Mouse (Mus musculus) kidney, postnatal 25 days (tissue): ENCODE data around the gene Rpl31.

Experiments
- DNase-seq, 2 experiments: peaks; one replicate each; pipeline ENCODE4 v3.0.0; 2021; ENCODE audit warnings: mixed read lengths in 2 of 2

Rpl31 gene

DNA sequence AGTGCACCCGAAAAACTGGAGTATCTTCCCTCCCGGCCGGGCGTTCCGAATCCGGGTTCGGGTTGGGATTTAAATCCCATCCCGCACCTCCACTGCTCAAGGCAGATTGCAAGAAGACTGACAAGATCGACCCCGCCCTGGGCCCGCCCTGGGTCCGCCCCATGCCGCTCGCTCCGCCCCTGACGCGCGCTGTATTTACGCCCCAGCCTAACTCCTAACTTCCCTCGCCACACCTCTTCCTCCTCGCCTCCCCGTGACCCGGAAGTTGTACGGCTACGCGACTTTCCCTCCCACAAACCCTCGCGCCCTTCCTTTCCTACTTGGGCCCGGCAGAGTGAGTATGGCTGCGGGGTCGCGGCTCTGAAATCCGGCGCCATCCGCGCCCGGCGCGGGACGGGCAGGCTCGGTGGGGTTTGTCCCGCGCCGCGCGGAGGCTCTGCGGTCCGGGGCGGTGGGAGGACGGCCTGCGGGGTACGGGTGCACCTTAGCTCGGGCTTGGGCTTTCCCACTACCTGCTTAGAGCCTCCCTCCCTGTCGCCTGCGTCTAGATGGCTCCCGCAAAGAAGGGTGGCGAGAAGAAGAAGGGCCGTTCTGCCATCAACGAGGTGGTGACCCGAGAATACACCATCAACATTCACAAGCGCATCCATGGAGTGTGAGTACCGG lies at the start of gene Rpl31:
Gene Rpl31, plus strand, starts transcription at position 242 of the 666 bp plus-strand sequence.
- DNase-seq: peak; percentile 98

DNA sequence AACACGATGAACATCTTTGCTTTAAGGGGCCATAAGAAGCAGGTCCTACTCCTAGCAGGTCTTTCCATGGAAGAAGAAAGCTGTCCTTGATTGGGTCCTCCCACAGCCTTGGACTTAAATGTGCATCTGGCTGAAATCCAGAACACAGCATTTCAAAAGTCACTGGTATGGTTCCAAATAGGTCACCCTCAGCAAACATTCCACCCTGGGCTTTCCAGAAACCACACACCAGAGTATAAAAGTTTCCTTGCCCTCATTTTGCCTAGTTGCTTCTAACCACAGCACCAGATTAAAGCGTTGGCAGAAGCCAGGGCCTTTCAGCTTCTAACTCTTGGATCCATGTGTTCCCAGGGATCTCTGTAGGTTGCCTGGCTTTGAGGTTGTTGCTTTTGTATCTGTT lies 49.7 kb upstream of the Rpl31 start:
- DNase-seq: peak in 1 of 2 experiments; percentile 41

- DNase-seq: no peak
These were observed 48.8 kb upstream of the Rpl31 start for GRCm38 (mm10) chr1:39318870-39319269.

DNA sequence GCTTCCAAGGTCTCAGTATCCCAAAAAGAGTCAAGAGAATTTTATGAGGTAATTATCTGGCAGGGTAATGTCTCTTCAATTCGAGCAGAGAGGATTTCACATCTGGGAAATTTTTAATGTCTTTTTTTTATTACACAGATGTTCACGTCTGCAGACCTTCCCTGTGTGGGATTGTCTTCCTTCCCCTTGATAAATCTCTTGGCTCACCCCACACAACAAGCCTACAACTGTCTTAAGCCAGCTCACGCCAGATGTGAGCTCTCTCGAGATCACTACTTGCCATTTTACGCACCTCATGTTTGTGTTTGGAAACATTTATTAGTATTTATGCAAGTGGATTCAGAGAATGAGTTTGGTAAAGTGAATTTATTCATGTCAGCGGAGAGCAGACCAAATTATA lies 45.7 kb upstream of the Rpl31 start:
- no peak for DNase-seq

GRCm38 (mm10) chr1:39325228-39325627 lies 42.4 kb upstream of the Rpl31 start:
- no peak for DNase-seq

GRCm38 (mm10) chr1:39327546-39327945 lies 40.1 kb upstream of the Rpl31 start:
- DNase-seq: no peak

GRCm38 (mm10) chr1:39330857-39331594 lies 36.6 kb upstream of the Rpl31 start:
- peak in 1 of 2 experiments; percentile 23 for DNase-seq

GRCm38 (mm10) chr1:39332456-39332855 lies 35.2 kb upstream of the Rpl31 start:
- no peak for DNase-seq

GRCm38 (mm10) chr1:39335561-39336196 lies 32.0 kb upstream of the Rpl31 start:
- DNase-seq: no peak

GRCm38 (mm10) chr1:39336788-39337187 lies 30.9 kb upstream of the Rpl31 start:
- no peak for DNase-seq

GRCm38 (mm10) chr1:39338831-39339230 lies 28.8 kb upstream of the Rpl31 start:
- no peak for DNase-seq

GRCm38 (mm10) chr1:39339455-39339854 lies 28.2 kb upstream of the Rpl31 start:
- DNase-seq: no peak

DNA sequence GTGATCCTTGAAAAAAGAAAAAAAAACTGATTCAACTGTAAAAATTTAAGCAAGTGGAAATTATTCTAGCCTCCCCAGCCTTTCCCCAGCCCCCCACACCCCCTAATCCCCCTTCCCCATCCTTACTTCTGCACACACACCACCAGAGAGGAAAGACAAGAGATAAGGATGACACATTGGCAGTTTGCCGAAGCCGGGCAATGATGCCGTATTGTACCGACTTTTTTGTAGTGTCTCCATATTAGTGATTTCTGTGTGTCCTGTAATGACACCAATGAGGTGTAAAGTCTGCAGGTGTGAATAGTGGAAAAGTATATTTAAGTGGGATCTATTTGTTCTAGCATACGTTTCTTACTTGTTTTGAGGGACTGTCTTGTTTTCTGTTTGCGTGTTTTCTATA lies 27.5 kb upstream of the Rpl31 start:
- DNase-seq: no peak

- DNase-seq: peak; percentile 61 to 70
These were observed 27.0 kb upstream of the Rpl31 start for GRCm38 (mm10) chr1:39340647-39341046.

DNA sequence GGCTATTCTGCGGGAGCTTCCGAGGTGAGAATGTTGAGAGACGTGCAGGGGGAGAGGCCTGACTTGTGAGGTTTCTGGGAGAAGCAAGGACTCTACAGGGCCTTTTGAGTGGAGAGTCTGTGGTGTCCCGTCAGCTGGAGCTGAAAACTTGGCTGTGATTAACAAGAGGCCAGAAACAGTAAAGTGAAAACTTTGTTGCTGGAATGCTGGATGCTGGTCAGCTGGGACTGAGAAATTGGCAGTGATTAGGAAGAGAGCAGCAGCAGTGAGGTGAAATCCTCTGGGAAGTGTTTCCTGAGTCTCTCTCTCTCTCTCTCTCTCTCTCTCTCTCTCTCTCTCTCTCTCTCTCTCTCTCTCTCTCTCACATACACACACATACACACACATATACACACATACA lies 25.8 kb upstream of the Rpl31 start:
- DNase-seq: no peak

DNA sequence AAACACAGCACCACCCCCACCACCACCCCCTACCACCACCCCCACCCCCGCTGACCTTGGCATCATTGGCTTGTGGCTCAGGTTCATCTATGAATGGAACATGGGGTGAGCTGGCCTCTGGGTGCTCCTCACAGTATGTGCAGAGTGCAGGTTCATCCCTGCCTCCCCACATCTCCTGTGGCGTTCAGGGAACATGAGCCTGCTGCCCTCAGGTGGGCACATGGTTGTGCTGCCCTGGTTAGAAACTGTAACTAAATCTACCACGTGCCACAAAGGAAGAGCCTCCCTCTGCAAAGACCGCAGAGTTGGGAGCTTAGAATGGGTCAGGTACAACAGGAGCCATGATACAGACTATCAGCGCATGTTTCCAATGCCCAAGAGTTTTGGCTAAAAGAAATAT lies 24.4 kb upstream of the Rpl31 start:
- no peak for DNase-seq

- DNase-seq: no peak
These were observed 22.6 kb upstream of the Rpl31 start for GRCm38 (mm10) chr1:39344981-39345600.

DNA sequence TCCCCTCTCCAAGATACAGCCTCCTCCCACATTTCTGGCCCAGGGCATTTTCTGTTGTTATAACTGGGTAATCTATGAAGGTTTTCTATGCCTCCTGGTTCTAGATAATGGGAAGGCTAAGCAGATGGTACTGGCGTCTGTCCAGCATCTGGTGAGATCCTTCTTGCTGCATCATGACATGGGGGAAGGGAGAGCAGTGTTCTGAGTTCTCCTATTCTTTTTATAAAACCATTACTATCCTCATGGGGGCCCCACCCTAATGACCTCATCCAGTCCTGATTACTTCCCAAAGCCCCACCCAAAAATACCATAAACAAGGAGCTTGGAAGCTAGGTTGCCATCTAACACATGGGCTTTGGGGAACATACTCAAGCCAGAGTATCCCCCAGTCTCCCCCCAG lies 18.6 kb upstream of the Rpl31 start:
- DNase-seq: no peak

GRCm38 (mm10) chr1:39349427-39349826 lies 18.2 kb upstream of the Rpl31 start:
- no peak for DNase-seq

DNA sequence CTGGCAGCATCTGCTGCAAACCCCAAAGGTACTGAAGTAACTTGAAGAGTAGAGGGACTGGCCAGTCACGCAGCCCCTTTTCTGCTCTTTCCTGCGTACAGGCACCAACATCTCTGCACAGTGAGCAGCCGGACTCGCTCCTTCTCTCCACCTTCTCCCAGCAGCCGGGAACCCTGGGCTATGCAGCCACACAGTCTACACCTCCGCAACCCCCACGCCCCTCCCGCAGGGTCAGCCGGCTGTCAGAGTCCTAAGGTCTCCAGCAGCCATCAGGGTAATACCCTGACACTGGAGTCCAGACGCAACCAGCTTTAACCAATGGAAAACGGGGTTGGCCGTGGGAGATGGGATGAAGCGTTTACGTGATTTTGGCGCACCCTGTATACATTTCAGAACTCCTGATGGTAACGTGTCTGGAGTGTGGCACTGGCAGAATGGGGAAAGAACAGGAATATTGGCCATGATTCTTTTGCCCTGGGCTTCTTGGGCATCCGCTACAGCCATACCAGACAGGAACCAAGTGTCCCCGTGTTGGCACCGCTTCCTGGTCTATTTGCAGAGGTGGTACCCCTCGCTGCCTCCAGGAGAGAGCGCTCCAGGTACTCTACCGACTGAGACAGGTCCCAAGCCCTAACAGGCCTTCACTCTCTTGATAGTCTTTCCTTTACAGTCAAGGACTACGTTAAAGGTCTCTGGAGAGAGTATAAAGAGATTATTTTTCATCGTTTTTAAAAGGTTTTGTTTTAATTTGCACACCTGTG lies 5.7 kb upstream of the Rpl31 start:
- peak in 1 of 2 experiments; percentile 41 for DNase-seq

GRCm38 (mm10) chr1:39362515-39362893 lies 5.1 kb upstream of the Rpl31 start:
- DNase-seq: no peak

GRCm38 (mm10) chr1:39365562-39365961 lies 2.1 kb upstream of the Rpl31 start:
- no peak for DNase-seq

GRCm38 (mm10) chr1:39367045-39367444 lies 597 bp upstream of the Rpl31 start:
- no peak for DNase-seq
